Mouse (Mus musculus) forebrain, postnatal 0 days (tissue): ENCODE data around the gene Calcoco2. TPM values are rescaled to one million over a fixed set of nuclear protein-coding genes. Genes with fewer than 3 reads are reported as not detected.

Experiments used
- ATAC-seq: fragments of 200-750 bp; cut with Nextera tagmentation; 2 replicates; pipeline ENCODE4 v1.8.0; 2017; ENCODE audit warnings: mild to moderate bottlenecking, moderate library complexity
- DNase-seq: peaks from one replicate; pipeline ENCODE4 v3.0.0-alpha.2; 2015
- H3K27ac ChIP-seq: fragments of 300-500 bp; sonication (generic); 2 replicates; pipeline ENCODE4 v1.5.1; 2014; ENCODE audit warnings: low read depth, mild to moderate bottlenecking, antibody characterized with exemption, low read length, moderate library complexity, mixed read lengths
- H3K27me3 ChIP-seq: fragments of 300-500 bp; sonication (generic); 2 replicates; pipeline ENCODE4 v1.6.1; 2014; ENCODE audit warnings: mild to moderate bottlenecking, low read length, mixed read lengths; ENCODE audit not compliant: insufficient read depth
- H3K36me3 ChIP-seq: fragments of 300-500 bp; sonication (generic); 2 replicates; pipeline ENCODE4 v1.6.1; 2014; ENCODE audit warnings: mild to moderate bottlenecking, moderate library complexity; ENCODE audit not compliant: insufficient read depth
- H3K4me1 ChIP-seq: fragments of 300-500 bp; sonication (generic); 2 replicates; pipeline ENCODE4 v1.6.1; 2014; ENCODE audit warnings: antibody characterized with exemption; ENCODE audit not compliant: insufficient read depth
- H3K4me2 ChIP-seq: fragments of 300-500 bp; sonication (generic); 2 replicates; pipeline ENCODE4 v1.6.1; 2014; ENCODE audit warnings: low read depth, mild to moderate bottlenecking, moderate library complexity
- H3K4me3 ChIP-seq: fragments of 300-500 bp; sonication (generic); 2 replicates; pipeline ENCODE4 v1.5.1; 2014; ENCODE audit warnings: low read depth, low read length, mixed read lengths
- H3K9ac ChIP-seq: fragments of 300-500 bp; sonication (generic); 2 replicates; pipeline ENCODE4 v1.6.1; 2014; ENCODE audit warnings: mild to moderate bottlenecking
- H3K9me3 ChIP-seq: fragments of 300-500 bp; sonication (generic); 2 replicates; pipeline ENCODE4 v1.6.1; 2016; ENCODE audit warnings: low read length
- CTCF ChIP-seq: sonication (generic); IDR thresholded peaks from 2 replicates; pipeline ENCODE4 v1.5.1; 2016; ENCODE audit warnings: antibody characterized with exemption, control low read depth, low read depth
- WGBS: fragments of 180-500 bp; shearing (Covaris S2); extraction: QIAGEN DNeasy Blood & Tissue Kit; methylation state at CpG from one replicate; pipeline ENCODE4 v1.1.7; 2014; 5-methylcytosine and 5-hydroxymethylcytosine counted together
- polyA plus RNA-seq: library from polyadenylated mRNA; unstranded; fragments of >200 nt; fragmentation: Nextera tagmentation; extraction: Ambion mirVana; gene quantifications from 2 replicates; pipeline ENCODE4 v1.2.1, GENCODE M21; 2015
- total RNA-seq: library from RNA; depleted of rRNA; stranded (reverse); fragments of >200 nt; gene quantifications from 2 replicates; pipeline ENCODE4 v1.2.3, GENCODE M21; 2014; rRNA removed

The Calcoco2 gene
- total RNA-seq, result not detected in 2 replicates
- 0.10 TPM in 1 of 2 replicates, not detected in the other for polyA plus RNA-seq

DNA sequence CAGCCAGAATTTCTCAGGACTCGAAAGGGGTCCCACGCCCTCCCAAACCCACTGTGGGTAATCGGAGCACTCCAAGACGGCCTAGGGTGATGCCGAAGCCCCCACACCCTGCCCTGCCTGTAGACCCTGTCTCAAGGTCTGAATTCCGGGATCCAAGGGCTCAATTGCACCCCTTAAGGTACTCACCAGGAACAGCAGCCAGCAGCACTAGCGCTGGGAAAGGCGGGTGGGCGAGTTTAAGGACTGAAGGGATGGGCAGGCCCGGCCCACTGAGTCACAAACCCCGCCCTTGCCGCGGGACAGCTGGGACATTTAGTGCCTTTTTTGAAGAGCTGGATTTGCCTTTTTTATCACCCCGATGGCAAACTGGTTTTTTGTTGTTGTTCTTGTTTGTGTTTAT is at the start of gene Calcoco2:
Gene Calcoco2 (minus strand): TSS at position 214 of the 400 bp plus-strand sequence.
- Histone ChIP-seq H3K9ac (no peak within 1 kb of the TSS), H3K4me3 (no peak within 1 kb of the TSS), H3K27me3 (no peaks in the 10 kb centered on the region), H3K9me3 (no peaks in the 10 kb centered on the region), H3K27ac (no peak within 1 kb of the TSS), H3K4me2 (no peak within 1 kb of the TSS), H3K36me3 (no peaks in the 10 kb centered on the region), H3K4me1 (no peaks in the 10 kb centered on the region)
- no peak for DNase-seq
- ATAC-seq, result no peak
- TF ChIP-seq CTCF, result no peak
- WGBS, result 46% methylated on average over 14 of the region's 14 CpGs

DNA sequence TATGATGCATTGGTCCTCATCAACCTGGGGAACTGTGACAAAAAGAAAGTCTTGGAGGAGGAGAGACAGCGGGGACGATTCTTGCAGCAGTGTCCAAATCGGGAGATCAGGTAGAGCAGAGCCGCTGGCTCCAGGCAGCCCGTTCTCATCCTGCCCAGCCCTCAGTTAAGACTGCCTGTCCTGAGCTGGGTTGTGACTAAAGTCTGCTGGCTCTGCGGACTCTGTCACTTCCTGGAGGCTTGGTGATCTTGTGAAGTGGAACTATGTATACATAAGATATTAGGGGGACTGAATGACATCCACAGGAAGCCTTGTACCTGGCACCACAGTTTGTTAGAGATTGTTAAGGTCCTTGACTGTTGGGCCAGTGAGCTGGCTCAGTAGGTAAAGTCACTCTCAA is 35.7 kb upstream of the Calcoco2 start:
- Histone ChIP-seq H3K36me3 (no peaks in the 10 kb centered on the region), H3K27me3 (peaks cover 27% of the 10 kb centered on the region), H3K27ac (no peak overlapping the region), H3K4me1 (no peaks in the 10 kb centered on the region), H3K9me3 (no peaks in the 10 kb centered on the region), H3K9ac (no peak overlapping the region), H3K4me2 (no peak overlapping the region), H3K4me3 (no peak overlapping the region)
- TF ChIP-seq CTCF, result no peak
- WGBS, result 78% methylated on average over 6 of the region's 6 CpGs
- no peak for ATAC-seq
- no peak for DNase-seq

DNA sequence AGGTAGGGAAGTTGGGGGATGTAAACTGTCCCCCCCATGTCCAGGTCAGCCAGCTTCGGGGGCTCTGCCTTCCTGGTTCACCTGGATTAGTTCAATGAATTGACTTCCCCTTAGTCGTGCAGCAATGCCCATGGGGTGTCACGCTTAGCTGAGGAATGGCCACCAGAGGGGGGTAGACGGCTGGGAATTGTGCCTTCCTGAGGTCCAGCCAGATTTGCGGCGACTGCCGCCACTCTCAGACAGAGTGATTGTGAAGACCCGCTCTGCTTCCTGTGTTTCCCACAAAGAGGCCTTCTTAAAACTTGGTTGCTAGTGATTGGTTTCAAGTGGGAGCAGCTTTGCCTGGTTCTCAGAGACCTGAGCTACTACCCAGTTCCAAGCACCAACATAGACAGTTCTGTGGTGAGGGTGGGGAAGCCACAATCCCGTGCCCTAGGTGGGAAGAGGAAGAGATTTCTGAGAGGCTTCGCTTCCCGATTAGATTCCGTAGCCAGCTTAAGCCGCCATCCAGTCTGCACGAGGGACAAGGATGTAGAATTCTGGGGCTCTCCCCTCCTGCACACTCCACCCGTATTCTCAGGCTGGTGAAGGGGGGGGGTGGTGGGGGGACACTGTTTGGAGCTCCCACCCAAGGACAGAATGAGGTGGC is 34.0 kb upstream of the Calcoco2 start:
- no peaks in the 10 kb centered on the region for H3K4me1 ChIP-seq
- peak; percentile 85 for TF ChIP-seq CTCF
- no peak overlapping the region for H3K27ac ChIP-seq
- no peak overlapping the region for H3K9ac ChIP-seq
- no peaks in the 10 kb centered on the region for H3K9me3 ChIP-seq
- peak overlapping the region; percentile 19; the same call in 1 of the 2 replicates for H3K4me2 ChIP-seq
- DNase-seq, result peak; percentile 83
- H3K36me3 ChIP-seq, result no peaks in the 10 kb centered on the region
- H3K4me3 ChIP-seq, result no peak overlapping the region
- WGBS, result under 1% methylated on average over 15 of the region's 15 CpGs
- H3K27me3 ChIP-seq, result peaks cover 27% of the 10 kb centered on the region
- peak; percentile 82 for ATAC-seq

DNA sequence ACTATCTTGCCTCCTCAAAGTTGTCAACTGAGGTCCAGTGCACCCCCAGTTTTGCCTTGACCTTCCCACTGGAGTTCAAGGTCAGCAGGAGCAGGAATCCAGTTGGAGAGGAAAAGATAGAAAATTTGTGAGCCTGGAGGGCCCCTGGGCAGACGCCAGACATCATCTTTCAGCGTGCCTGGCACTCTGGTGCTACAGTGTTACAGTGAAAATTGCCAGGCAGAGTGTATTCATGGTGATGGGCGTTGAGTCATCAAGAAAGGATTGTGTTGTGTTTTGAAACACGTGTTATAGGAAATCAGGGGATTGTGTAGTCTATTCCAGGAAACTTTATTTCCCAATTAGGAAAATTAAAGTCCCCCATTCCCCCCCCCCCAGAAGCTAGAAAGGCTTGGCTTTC is 32.0 kb upstream of the Calcoco2 start:
- no peak for TF ChIP-seq CTCF
- WGBS, result 45% methylated on average over 4 of the region's 4 CpGs
- H3K4me1 ChIP-seq, result no peaks in the 10 kb centered on the region
- no peak for DNase-seq
- no peak overlapping the region for H3K4me3 ChIP-seq
- no peak overlapping the region for H3K9ac ChIP-seq
- peaks cover 27% of the 10 kb centered on the region for H3K27me3 ChIP-seq
- H3K36me3 ChIP-seq, result no peaks in the 10 kb centered on the region
- no peak for ATAC-seq
- no peak overlapping the region for H3K4me2 ChIP-seq
- no peaks in the 10 kb centered on the region for H3K9me3 ChIP-seq
- H3K27ac ChIP-seq, result no peak overlapping the region

DNA sequence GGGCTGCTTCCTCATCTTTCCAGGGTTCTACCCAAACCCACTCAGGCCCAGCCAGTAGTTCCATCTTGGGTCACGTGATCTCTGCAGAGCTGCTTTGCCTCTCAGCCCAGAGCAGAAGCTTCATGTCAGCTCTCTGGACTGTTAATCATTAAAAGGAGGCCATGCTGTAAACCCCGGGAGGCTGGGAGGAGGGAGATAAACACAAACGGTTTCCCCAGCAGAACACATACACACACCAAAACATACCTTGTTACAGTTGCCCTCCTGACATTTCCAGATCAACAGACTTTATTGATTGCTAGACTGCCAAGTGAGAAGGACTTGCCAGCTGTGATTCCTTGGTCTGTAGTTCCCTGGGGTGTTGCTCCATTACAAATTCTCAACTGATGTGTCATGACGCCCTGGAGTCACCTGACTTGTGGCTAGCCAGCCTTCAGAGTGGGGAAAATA is 29.0 kb upstream of the Calcoco2 start:
- Histone ChIP-seq H3K27ac (no peak overlapping the region), H3K27me3 (peaks cover 11% of the 10 kb centered on the region), H3K4me2 (no peak overlapping the region), H3K4me3 (no peak overlapping the region), H3K9me3 (no peaks in the 10 kb centered on the region), H3K9ac (no peak overlapping the region), H3K4me1 (no peaks in the 10 kb centered on the region), H3K36me3 (no peaks in the 10 kb centered on the region)
- TF ChIP-seq CTCF, result no peak
- 62% methylated on average over 4 of the region's 4 CpGs for WGBS
- ATAC-seq (no peak), DNase-seq (no peak)

DNA sequence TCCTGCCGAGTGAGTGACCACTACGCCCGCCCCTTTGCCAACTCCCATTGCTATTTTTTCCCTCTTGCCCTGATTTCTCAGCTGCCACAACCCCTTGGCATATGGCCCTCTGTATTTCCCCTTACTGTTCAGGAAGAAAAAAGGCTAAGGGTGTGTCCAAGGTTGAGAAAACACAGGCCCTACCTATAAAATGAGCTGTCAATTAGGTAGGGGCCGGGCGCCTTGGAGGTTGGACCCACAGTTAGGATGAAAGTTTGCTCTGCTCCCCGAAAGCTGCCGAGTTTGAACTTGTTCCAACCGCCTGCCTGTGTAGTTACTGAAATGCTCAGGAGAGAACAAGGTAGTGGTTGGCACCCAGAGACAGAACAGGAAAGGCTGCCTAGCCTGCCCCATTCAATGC is 24.1 kb upstream of the Calcoco2 start:
- no peak for DNase-seq
- no peaks in the 10 kb centered on the region for H3K36me3 ChIP-seq
- H3K27ac ChIP-seq, result no peak overlapping the region
- no peak for ATAC-seq
- H3K9me3 ChIP-seq, result no peaks in the 10 kb centered on the region
- no peak overlapping the region for H3K4me2 ChIP-seq
- H3K9ac ChIP-seq, result no peak overlapping the region
- H3K27me3 ChIP-seq, result peaks cover 10% of the 10 kb centered on the region
- no peaks in the 10 kb centered on the region for H3K4me1 ChIP-seq
- 83% methylated on average over 8 of the region's 8 CpGs for WGBS
- no peak for TF ChIP-seq CTCF
- H3K4me3 ChIP-seq, result no peak overlapping the region

DNA sequence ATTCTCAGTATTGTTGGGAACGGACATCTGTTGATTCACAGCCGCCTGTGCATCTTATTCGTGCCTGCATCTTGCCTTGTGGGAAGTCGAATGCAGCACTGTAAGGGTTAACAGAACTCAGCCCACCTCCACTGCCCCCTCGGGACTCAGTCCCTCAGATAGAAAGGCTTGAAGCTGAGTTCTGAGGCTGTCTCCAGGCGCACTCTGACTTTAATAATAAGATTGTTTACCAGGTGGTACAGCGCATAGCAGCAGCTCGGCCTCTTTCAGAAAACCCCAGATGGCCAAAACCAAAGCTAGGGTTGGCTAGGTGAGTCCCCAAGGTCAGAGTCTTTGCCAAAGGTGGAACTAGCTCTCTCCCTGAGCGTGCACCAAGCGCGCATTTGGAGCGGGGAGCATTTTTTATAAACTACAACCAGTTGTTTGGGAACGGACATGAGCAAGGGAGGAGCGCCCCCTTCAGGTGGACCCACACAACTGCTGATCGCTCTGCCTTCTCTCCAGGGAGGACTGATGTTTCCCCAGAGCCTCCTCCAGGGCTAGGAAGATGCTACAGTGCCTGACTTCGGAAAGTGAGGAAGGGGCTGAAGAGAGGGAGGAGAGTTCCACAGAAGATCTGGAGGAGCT is 21.6 kb upstream of the Calcoco2 start, which contains the start of gene Ttll6:
Gene Ttll6 (plus strand): TSS at position 548 of the 627 bp plus-strand sequence.
- 15% methylated on average over 16 of the region's 16 CpGs for WGBS
- no peaks in the 10 kb centered on the region for H3K36me3 ChIP-seq
- no peaks in the 10 kb centered on the region for H3K9me3 ChIP-seq
- H3K27me3 ChIP-seq, result peaks cover 10% of the 10 kb centered on the region
- no peak for ATAC-seq
- peak; percentile 71 for TF ChIP-seq CTCF
- no peak within 1 kb of the TSS for H3K27ac ChIP-seq
- no peaks in the 10 kb centered on the region for H3K4me1 ChIP-seq
- H3K9ac ChIP-seq, result no peak within 1 kb of the TSS
- no peak within 1 kb of the TSS for H3K4me2 ChIP-seq
- no peak within 1 kb of the TSS for H3K4me3 ChIP-seq
- peak; percentile 60 for DNase-seq
